Mouse (Mus musculus) thymus, adult 2 months (tissue): ENCODE results near the gene Ager.

Experiments
- CTCF ChIP-seq: fragments of 200-500 bp; IDR thresholded peaks from 2 replicates; pipeline ENCODE4 v1.5.1; 2012; ENCODE audit warnings: mild to moderate bottlenecking, control low read depth, low read length, moderate library complexity, borderline replicate concordance; ENCODE audit not compliant: control insufficient read depth, poor library complexity, insufficient read depth; ENCODE audit errors: extremely low read depth
- POLR2A ChIP-seq: fragments of 200-500 bp; IDR thresholded peaks from 2 replicates; pipeline ENCODE4 v1.6.1; 2012; ENCODE audit warnings: mild to moderate bottlenecking, low read length, control low read depth, moderate library complexity; ENCODE audit not compliant: control insufficient read depth, poor library complexity, insufficient read depth; ENCODE audit errors: extremely low read depth

DNA sequence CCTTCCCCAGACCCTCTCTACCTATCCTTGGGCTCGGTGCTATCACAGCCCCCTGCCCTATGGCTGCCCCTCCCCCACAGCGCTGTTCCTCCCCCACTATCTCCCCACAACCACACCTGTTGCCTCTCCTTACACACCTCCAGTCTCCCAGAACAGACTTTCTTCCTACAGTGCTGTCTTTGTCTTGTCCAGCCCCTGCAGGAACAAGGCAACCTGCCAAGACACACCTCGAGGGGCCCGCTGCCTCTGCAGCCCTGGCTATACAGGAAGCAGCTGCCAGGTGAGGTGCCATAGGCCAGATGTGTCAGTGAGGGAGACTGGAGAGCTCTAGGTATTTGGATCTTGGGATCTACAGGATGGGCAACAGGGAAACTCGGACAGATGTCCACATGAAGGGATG lies 21.1 kb upstream of the Ager start:
- TF ChIP-seq CTCF (no peak), POLR2A (no peak)
